Mouse (Mus musculus) ES-E14 (cell line): ENCODE results near the gene Tlnrd1. TPM values are rescaled to one million over a fixed set of nuclear protein-coding genes. Genes with fewer than 3 reads are reported as not detected.
A peak's percentile ranks its signal among the peaks of the same experiment; 100 is the strongest.

ENCODE experiments used
- DNase-seq: peaks from one replicate; pipeline ENCODE4 v3.0.0-alpha.2; 2013; ENCODE audit warnings: low read depth, low spot score
- H3K27ac ChIP-seq: 2 replicates; pipeline ENCODE4 v1.5.1; 2012; ENCODE audit warnings: low read depth, mild to moderate bottlenecking, low read length, moderate library complexity, mixed read lengths; ENCODE audit not compliant: poor library complexity, insufficient read depth, severe bottlenecking
- H3K36me3 ChIP-seq: 2 replicates; pipeline ENCODE4 v1.6.1; 2012; ENCODE audit warnings: mild to moderate bottlenecking, low read length, moderate library complexity, mixed read lengths; ENCODE audit not compliant: control insufficient read depth, poor library complexity, insufficient read depth, severe bottlenecking
- H3K4me1 ChIP-seq, 2 experiments: fragments of 150-350 bp in 1 of 2; sonication (generic) in 1 of 2; 2 replicates each; pipeline ENCODE4 v1.6.1; 2012; ENCODE audit warnings: low read length in 2 of 2, mild to moderate bottlenecking in 1 of 2, mixed read lengths in 1 of 2; ENCODE audit not compliant: control insufficient read depth in 2 of 2, insufficient read depth in 2 of 2, poor library complexity in 1 of 2
- H3K4me3 ChIP-seq, 2 experiments: fragments of 150-350 bp in 1 of 2; sonication (generic) in 1 of 2; 2 replicates each; pipeline ENCODE4 v1.5.1; 2012; ENCODE audit warnings: low read length in 2 of 2, low read depth in 1 of 2, mild to moderate bottlenecking in 1 of 2, mixed read lengths in 1 of 2; ENCODE audit not compliant: insufficient read depth in 1 of 2, poor library complexity in 1 of 2, severe bottlenecking in 1 of 2
- H3K9ac ChIP-seq: 2 replicates; pipeline ENCODE4 v1.6.1; 2012; ENCODE audit warnings: low read depth, mild to moderate bottlenecking, low read length, mixed read lengths; ENCODE audit not compliant: poor library complexity, insufficient read depth, severe bottlenecking
- H3K9me3 ChIP-seq: fragments of 150-350 bp; sonication (generic); 2 replicates; pipeline ENCODE4 v1.6.1; 2012; ENCODE audit warnings: low read depth, mild to moderate bottlenecking, low read length; ENCODE audit not compliant: control insufficient read depth, insufficient read depth
- CHD2 ChIP-seq: IDR thresholded peaks from 2 replicates; pipeline ENCODE4 v1.6.1; 2014; ENCODE audit warnings: mild to moderate bottlenecking, low read depth, low read length, inconsistent platforms
- HCFC1 ChIP-seq: IDR thresholded peaks from 2 replicates; pipeline ENCODE4 v1.6.1; 2012; ENCODE audit warnings: low read length, inconsistent platforms, borderline replicate concordance; ENCODE audit not compliant: insufficient read depth
- MAFK ChIP-seq: IDR thresholded peaks from 2 replicates; pipeline ENCODE4 v1.6.1; 2014; ENCODE audit warnings: mild to moderate bottlenecking, low read depth, low read length, inconsistent platforms; ENCODE audit not compliant: insufficient read depth
- ZC3H11A ChIP-seq: IDR thresholded peaks from 2 replicates; pipeline ENCODE4 v1.6.1; 2012; ENCODE audit warnings: low read depth, mild to moderate bottlenecking, inconsistent platforms, low read length, borderline replicate concordance
- ZNF384 ChIP-seq: IDR thresholded peaks from 2 replicates; pipeline ENCODE4 v1.6.1; 2012; ENCODE audit warnings: low read depth, low read length, inconsistent platforms
- in situ Hi-C, 2 experiments: fragments of 600-800 bp; cut with MboI; formaldehyde crosslinking; loops; one replicate each; pipeline ENCODE4 v1.15.1; 2025; ENCODE audit warnings: low sequenced_read_pairs in 2 of 2, inconsistent platforms in 1 of 2; ENCODE audit not compliant: unreplicated experiment in 2 of 2
- total RNA-seq: library from RNA; depleted of rRNA; stranded (reverse); fragments of 300-350 nt; gene quantifications from 2 replicates; pipeline ENCODE4 v1.2.3, GENCODE M21; 2012

Gene Tlnrd1
- total RNA-seq, 1 experiment = 10.4 TPM

DNA sequence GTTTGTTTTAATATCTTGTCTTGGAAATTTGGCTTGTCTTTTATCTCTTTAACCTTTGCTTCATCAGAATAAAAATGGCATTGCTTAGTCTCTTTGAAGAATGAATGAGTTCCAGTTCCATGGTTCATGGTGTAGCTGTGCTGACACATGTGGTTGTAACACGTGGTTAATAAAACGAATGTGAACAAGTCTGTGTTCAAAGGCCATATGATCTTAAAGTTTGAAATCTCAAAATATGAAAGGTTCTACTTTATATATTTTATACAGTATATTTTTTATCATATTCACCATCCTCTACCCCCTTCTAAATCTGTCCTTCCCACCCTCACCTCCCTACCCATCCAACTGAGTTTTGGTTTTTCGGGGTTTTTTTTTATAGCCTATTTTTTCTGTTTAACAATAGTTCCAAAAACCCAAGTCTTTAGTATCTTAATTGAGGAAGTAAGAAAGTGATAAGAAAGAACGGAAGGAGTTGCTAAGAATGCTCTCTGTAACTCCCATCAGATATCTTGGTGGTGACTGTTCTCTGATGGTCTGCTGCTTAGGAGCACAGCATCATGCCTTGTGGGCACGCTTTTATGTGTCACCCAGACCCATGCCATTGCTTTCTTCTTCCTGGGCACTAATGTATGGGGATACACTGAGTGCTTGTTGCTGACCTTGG lies 12.1 kb upstream of the Tlnrd1 start:
- H3K9ac ChIP-seq = no peak overlapping the region
- H3K4me3 ChIP-seq = no peak overlapping the region
- no peaks in the 10 kb centered on the region for H3K9me3 ChIP-seq
- DNase-seq = no peak
- H3K27ac ChIP-seq = no peak overlapping the region
- TF ChIP-seq HCFC1 (no peak), MAFK (no peak), ZC3H11A (no peak), ZNF384 (no peak), CHD2 (no peak)
- peaks cover 0 to under 1% of the 10 kb centered on the region in 2 experiments; a peak in 2 of 4 replicates for H3K4me1 ChIP-seq
- peaks cover 36% of the 10 kb centered on the region for H3K36me3 ChIP-seq
- in situ Hi-C loops = no loop called here

DNA sequence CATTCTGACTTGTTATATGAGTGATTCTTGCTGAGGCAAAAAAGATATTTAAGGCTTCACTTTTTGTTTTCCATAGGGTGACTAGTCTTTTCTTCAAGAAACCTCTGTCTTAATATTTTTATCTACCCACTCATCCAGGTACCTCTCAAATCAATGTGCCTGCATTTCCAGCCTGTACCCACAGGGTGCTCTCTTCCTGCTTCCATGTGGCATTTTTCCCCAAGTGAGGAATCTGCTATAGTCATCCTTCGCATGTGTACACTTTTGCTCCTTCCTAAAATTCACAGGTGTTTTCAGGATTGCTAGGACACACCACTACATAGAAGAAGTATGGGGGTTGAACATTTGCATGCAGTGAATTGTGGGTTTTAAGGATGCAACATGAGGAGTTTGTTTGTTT lies 10.2 kb upstream of the Tlnrd1 start:
- H3K27ac ChIP-seq = no peak overlapping the region
- DNase-seq = no peak
- H3K9ac ChIP-seq = no peak overlapping the region
- peaks cover 26% of the 10 kb centered on the region for H3K36me3 ChIP-seq
- in situ Hi-C loops = no loop called here
- H3K4me3 ChIP-seq = no peak overlapping the region
- H3K4me1 ChIP-seq = peaks cover 0 to 3% of the 10 kb centered on the region in 2 experiments; a peak in 2 of 4 replicates
- H3K9me3 ChIP-seq = no peaks in the 10 kb centered on the region
- no peak for TF ChIP-seq ZNF384

DNA sequence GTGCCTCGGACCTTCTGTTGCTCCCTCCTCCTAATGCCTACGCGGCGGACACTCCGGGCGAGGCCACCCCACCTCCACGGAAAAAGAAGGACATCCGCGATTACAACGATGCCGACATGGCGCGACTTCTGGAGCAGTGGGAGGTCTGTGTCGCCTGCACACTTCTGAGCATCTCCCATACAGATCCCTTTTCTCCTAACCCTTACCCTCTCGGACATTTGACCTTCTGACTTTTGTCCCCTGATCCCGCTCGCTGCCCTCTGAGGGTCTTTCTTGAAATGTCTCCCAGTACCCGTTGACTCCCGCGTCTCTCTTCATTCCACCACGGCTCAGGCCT lies 8.2 kb upstream of the Tlnrd1 start:
- in situ Hi-C loops = no loop called here
- no peaks in the 10 kb centered on the region for H3K9me3 ChIP-seq
- TF ChIP-seq MAFK (no peak), CHD2 (no peak), HCFC1 (no peak), ZNF384 (no peak), ZC3H11A (no peak)
- peak overlapping the region; percentile 91 for H3K9ac ChIP-seq
- H3K4me1 ChIP-seq = peaks cover 0 to 3% of the 10 kb centered on the region in 2 experiments; a peak in 1 of 4 replicates
- peak overlapping the region; percentile 81 to 98 for H3K4me3 ChIP-seq
- no peak for DNase-seq
- peaks cover 10% of the 10 kb centered on the region; the same call in 1 of the 2 replicates for H3K36me3 ChIP-seq
- H3K27ac ChIP-seq = peak overlapping the region; percentile 61

DNA sequence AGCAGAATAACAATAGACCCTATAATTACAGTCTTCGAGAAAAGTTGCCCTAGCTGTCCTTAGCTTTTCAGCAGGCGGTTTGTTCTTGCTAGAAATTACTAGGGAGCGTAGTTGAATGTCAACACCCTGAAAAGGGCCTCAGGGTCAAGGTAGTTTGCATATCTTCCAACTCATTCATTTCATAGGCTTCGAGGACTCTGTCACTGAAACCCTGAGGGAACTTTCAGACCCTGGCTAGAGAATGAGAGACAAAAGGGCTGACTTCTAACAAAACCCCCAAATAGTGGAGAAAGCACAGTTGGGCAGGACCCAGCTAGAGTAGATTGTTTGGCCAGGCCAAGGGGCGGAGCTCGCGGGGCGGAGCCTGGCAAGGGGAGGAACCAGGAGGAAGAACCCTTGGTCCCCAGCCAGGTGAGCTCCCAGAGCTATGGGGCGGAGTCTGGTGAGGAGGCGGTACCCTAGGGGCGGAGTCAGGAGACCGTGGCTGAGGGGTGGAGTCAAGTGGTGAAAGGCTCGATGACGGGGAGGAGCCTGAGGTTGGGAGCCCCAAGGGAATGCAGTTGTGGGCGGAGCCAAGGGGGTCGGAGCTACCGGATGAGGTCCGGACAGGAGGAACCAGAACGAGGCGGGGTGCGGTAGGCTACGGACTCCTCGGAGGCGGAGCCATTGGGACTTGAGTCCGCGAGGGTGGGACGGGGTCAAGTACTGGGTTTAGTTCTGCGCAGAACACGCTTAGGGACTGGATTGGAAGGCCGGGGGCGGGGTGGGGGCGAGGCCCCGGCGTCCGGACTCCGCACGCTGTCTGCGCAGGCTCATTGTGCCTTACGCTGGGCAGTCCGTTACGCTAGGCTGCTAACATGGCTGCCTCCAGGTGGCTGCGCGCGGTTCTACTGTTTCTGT lies 7.6 kb upstream of the Tlnrd1 start:
- peak; percentile 100 for DNase-seq
- in situ Hi-C loops = no loop called here
- TF ChIP-seq HCFC1 = 0 out of 2 replicates have a peak, but pooled peaks have one; percentile 51
- TF ChIP-seq ZC3H11A = no peak

More for the DNA sequence above, 7.6 kb upstream of the Tlnrd1 start:
- Histone ChIP-seq H3K4me1 (peaks cover 0 to 3% of the 10 kb centered on the region in 2 experiments; a peak in 1 of 4 replicates), H3K27ac (peak overlapping the region; percentile 61), H3K9ac (peak overlapping the region; percentile 91), H3K36me3 (peaks cover 9% of the 10 kb centered on the region; the same call in 1 of the 2 replicates), H3K9me3 (no peaks in the 10 kb centered on the region), H3K4me3 (peak overlapping the region; percentile 81 to 98)
